Mouse (Mus musculus) layer of hippocampus, postnatal 36 days (tissue): Measurements from ENCODE around the gene Npvf. TPM values are rescaled to one million over a fixed set of nuclear protein-coding genes. Genes with fewer than 3 reads are reported as not detected.

Experiments
- DNase-seq, 2 experiments: peaks; one replicate each; pipeline ENCODE4 v3.0.0; 2022
- total RNA-seq, 2 experiments: library from RNA; stranded (reverse); gene quantifications; 2 replicates each; pipeline ENCODE4 v1.2.3; 2021

The Npvf gene
- not detected for total RNA-seq

GRCm38 (mm10) chr6:50654356-50654755 is at the start of gene Npvf:
TSS of gene Npvf (minus strand) at chr6:50654439.
- no peak for DNase-seq

GRCm38 (mm10) chr6:50689121-50689815 is 35.0 kb upstream of the Npvf start:
- peak; percentile 22 to 41 for DNase-seq

- peak; percentile 12 to 13 for DNase-seq
Observed at GRCm38 (mm10) chr6:50684646-50685415, 30.6 kb upstream of the Npvf start.

- DNase-seq = no peak
Observed at GRCm38 (mm10) chr6:50681491-50681890, 27.3 kb upstream of the Npvf start.

GRCm38 (mm10) chr6:50680224-50681215 is 26.3 kb upstream of the Npvf start:
- DNase-seq = no peak

- no peak for DNase-seq
Observed at GRCm38 (mm10) chr6:50679486-50679828, 25.2 kb upstream of the Npvf start.

- DNase-seq = peak; percentile 72 to 76
Observed at GRCm38 (mm10) chr6:50678826-50679485, 24.7 kb upstream of the Npvf start.

- DNase-seq = no peak
Observed at GRCm38 (mm10) chr6:50671191-50671590, 17.0 kb upstream of the Npvf start.

GRCm38 (mm10) chr6:50666937-50667336 is 12.7 kb upstream of the Npvf start:
- DNase-seq = no peak

GRCm38 (mm10) chr6:50665020-50665419 is 10.8 kb upstream of the Npvf start:
- no peak for DNase-seq

- DNase-seq = no peak
Observed at GRCm38 (mm10) chr6:50664193-50664592, 10.0 kb upstream of the Npvf start.

GRCm38 (mm10) chr6:50662925-50663583 is 8.8 kb upstream of the Npvf start:
- DNase-seq = no peak

GRCm38 (mm10) chr6:50661729-50662128 is 7.5 kb upstream of the Npvf start:
- DNase-seq = no peak

GRCm38 (mm10) chr6:50658466-50658865 is 4.2 kb upstream of the Npvf start:
- DNase-seq = no peak

- no peak for DNase-seq
Observed at GRCm38 (mm10) chr6:50658018-50658417, 3.8 kb upstream of the Npvf start.

- DNase-seq = no peak
Observed at GRCm38 (mm10) chr6:50656426-50656825, 2.2 kb upstream of the Npvf start.

- no peak for DNase-seq
Observed at GRCm38 (mm10) chr6:50655925-50656324, 1.7 kb upstream of the Npvf start.

GRCm38 (mm10) chr6:50647656-50648055 is 6.6 kb downstream of the Npvf start:
- DNase-seq = no peak

- no peak for DNase-seq
Observed at GRCm38 (mm10) chr6:50646659-50647058, 7.6 kb downstream of the Npvf start.

- DNase-seq = no peak
Observed at GRCm38 (mm10) chr6:50644701-50645100, 9.5 kb downstream of the Npvf start.

- DNase-seq = no peak
Observed at GRCm38 (mm10) chr6:50641898-50642297, 12.3 kb downstream of the Npvf start.

GRCm38 (mm10) chr6:50640377-50640776 is 13.9 kb downstream of the Npvf start:
- DNase-seq = no peak
